Mouse (Mus musculus): Measurements from ENCODE around the gene Cux1. TPM values are rescaled to one million over a fixed set of nuclear protein-coding genes. Genes with fewer than 3 reads are reported as not detected.

The Cux1 gene
- total and polyA plus RNA-seq, 3 experiments: 46.8 to 101 (median 85.8) TPM

- no peak for TF ChIP-seq POLR2A (IDR thresholded peaks at IDR 0.05; ENCODE audit: insufficient read depth, low read depth, low read length)
- no peak for TF ChIP-seq CTCF (IDR thresholded peaks at IDR 0.05)
- TF ChIP-seq EP300 (IDR thresholded peaks at IDR 0.05; ENCODE audit: insufficient read depth, low read depth, low read length): no peak
- Histone ChIP-seq H3K36me3 (ENCODE audit: control insufficient read depth, insufficient read depth, low read length) (peaks cover 5% of the 10 kb centered on the region), H3K27me3 (ENCODE audit: control insufficient read depth, insufficient read depth, low read length) (no peaks in the 10 kb centered on the region), H3K9ac (ENCODE audit: low read depth, low read length) (no peak overlapping the region), H3K79me2 (replicated peaks; ENCODE audit: control insufficient read depth, insufficient read depth, low read length) (peaks cover 6% of the 10 kb centered on the region), H3K4me1 (ENCODE audit: control insufficient read depth, insufficient read depth, low read length) (peaks cover 22% of the 10 kb centered on the region), H3K4me3 (no peak overlapping the region), H3K27ac (peak overlapping the region; percentile 3)
- no peak for DNase-seq
- 53% methylated on average over 5 of the region's 5 CpGs for whole genome bisulfite sequencing
- intact Hi-C loops (cut with DNase I): no loop called here
Measured at GRCm38 (mm10) chr5:136540055-136540838, 27.0 kb downstream of the Cux1 start.

GRCm38 (mm10) chr5:136536753-136537152 lies 30.5 kb downstream of the Cux1 start:
- Histone ChIP-seq H3K4me1 (ENCODE audit: control insufficient read depth, insufficient read depth, low read length) (peaks cover 33% of the 10 kb centered on the region), H3K79me2 (replicated peaks; ENCODE audit: control insufficient read depth, insufficient read depth, low read length) (peaks cover 14% of the 10 kb centered on the region), H3K27me3 (ENCODE audit: control insufficient read depth, insufficient read depth, low read length) (no peaks in the 10 kb centered on the region), H3K36me3 (ENCODE audit: control insufficient read depth, insufficient read depth, low read length) (peaks cover 7% of the 10 kb centered on the region), H3K4me3 (no peak overlapping the region), H3K27ac (no peak overlapping the region), H3K9ac (ENCODE audit: low read depth, low read length) (no peak overlapping the region)
- TF ChIP-seq CTCF (IDR thresholded peaks at IDR 0.05) (no peak), POLR2A (IDR thresholded peaks at IDR 0.05; ENCODE audit: insufficient read depth, low read depth, low read length) (no peak), EP300 (IDR thresholded peaks at IDR 0.05; ENCODE audit: insufficient read depth, low read depth, low read length) (no peak)
- no peak for DNase-seq
- 79% methylated on average over 4 of the region's 4 CpGs for WGBS
- intact Hi-C loops (cut with DNase I): no loop called here

GRCm38 (mm10) chr5:136535976-136536725 lies 31.1 kb downstream of the Cux1 start:
- H3K9ac ChIP-seq (ENCODE audit: low read depth, low read length): no peak overlapping the region
- intact Hi-C loops (cut with DNase I): no loop called here
- no peaks in the 10 kb centered on the region for H3K27me3 ChIP-seq (ENCODE audit: control insufficient read depth, insufficient read depth, low read length)
- DNase-seq: no peak
- H3K27ac ChIP-seq: no peak overlapping the region
- H3K4me1 ChIP-seq (ENCODE audit: control insufficient read depth, insufficient read depth, low read length): peaks cover 38% of the 10 kb centered on the region
- peaks cover 16% of the 10 kb centered on the region for H3K79me2 ChIP-seq (replicated peaks; ENCODE audit: control insufficient read depth, insufficient read depth, low read length)
- no peak overlapping the region for H3K4me3 ChIP-seq
- 65% methylated on average over 5 of the region's 5 CpGs for WGBS
- TF ChIP-seq EP300 (IDR thresholded peaks at IDR 0.05; ENCODE audit: insufficient read depth, low read depth, low read length) (no peak), CTCF (IDR thresholded peaks at IDR 0.05) (no peak), POLR2A (IDR thresholded peaks at IDR 0.05; ENCODE audit: insufficient read depth, low read depth, low read length) (no peak)
- peaks cover 12% of the 10 kb centered on the region for H3K36me3 ChIP-seq (ENCODE audit: control insufficient read depth, insufficient read depth, low read length)

DNA sequence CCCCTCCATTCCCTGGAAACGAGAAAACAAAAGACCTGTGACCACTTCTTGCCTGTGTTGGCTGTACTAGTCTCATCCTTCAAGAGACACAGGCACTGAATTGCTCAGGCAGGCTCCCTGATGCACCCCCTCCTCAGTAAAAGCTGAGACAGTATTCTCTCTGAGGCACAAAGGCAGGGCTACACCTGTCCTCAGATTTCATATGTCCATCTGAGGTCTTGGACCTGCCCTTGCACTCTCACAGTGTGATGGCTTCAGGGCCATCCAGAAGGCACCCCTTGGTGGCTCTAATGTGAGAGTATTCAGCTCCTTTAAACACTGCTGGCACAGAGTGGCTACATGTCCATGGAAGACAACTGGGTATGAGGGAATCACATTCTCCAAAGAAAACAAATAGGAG lies 32.1 kb downstream of the Cux1 start:
- H3K9ac ChIP-seq (ENCODE audit: low read depth, low read length): no peak overlapping the region

DNA sequence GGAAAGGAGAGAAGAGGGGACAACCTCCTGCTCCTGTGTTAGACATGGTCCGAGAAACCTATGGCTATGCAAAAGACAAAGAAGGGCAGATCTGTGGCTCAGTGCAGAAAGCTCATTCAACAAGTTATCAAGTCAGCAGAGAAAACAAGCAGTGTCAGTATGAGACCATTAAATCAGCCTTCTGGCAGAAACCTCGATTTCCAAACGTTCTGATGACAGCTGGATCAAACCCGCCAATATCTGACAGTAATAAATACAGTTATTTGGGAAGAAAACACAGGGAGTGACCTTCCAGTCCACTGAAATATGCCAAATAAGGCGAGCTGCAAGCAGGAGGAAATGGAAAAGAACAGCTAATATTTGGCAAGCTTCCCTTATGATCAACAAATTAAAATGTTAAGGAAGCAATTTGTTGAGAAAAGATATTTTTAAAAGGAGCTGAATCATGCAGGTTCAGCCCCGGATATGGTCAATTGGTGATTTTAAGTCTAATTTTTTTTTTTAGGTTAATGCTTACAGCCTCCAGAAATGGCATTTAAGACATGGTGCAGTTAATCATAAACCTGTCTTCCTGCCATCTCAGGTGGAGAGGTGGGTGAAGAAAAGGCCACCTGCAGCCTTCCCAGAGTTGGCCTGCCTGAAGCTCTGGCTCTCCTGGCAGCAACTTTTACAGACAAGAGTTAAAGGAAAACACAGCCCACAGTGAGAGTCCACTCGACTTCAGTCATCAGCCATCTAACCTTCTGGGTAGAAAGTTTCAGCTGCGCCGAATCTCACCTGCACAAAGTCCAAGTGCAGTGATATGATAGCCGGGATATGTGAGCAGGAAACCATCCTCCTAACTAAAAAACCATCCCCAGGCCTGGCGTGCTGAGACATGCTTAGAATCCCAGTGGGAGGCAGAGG lies 33.7 kb downstream of the Cux1 start:
- intact Hi-C loops (cut with DNase I): no loop called here
- no peak for TF ChIP-seq CTCF (IDR thresholded peaks at IDR 0.05)
- TF ChIP-seq POLR2A (IDR thresholded peaks at IDR 0.05; ENCODE audit: insufficient read depth, low read depth, low read length): no peak
- no peak for TF ChIP-seq EP300 (IDR thresholded peaks at IDR 0.05; ENCODE audit: insufficient read depth, low read depth, low read length)
- Histone ChIP-seq H3K36me3 (ENCODE audit: control insufficient read depth, insufficient read depth, low read length) (peaks cover 9% of the 10 kb centered on the region), H3K4me1 (ENCODE audit: control insufficient read depth, insufficient read depth, low read length) (peaks cover 26% of the 10 kb centered on the region), H3K27me3 (ENCODE audit: control insufficient read depth, insufficient read depth, low read length) (no peaks in the 10 kb centered on the region), H3K27ac (no peak overlapping the region), H3K4me3 (no peak overlapping the region), H3K9ac (ENCODE audit: low read depth, low read length) (no peak overlapping the region), H3K79me2 (replicated peaks; ENCODE audit: control insufficient read depth, insufficient read depth, low read length) (peaks cover 13% of the 10 kb centered on the region; the same call in 1 of the 2 replicates)
- no peak for DNase-seq
- 44% methylated on average over 11 of the region's 11 CpGs for WGBS

More for the DNA sequence above, 32.1 kb downstream of the Cux1 start:
- DNase-seq: no peak
- no peak overlapping the region for H3K4me3 ChIP-seq
- H3K27ac ChIP-seq: no peak overlapping the region
- intact Hi-C loops (cut with DNase I): no loop called here
- H3K36me3 ChIP-seq (ENCODE audit: control insufficient read depth, insufficient read depth, low read length): peaks cover 11% of the 10 kb centered on the region
- TF ChIP-seq EP300 (IDR thresholded peaks at IDR 0.05; ENCODE audit: insufficient read depth, low read depth, low read length) (no peak), CTCF (IDR thresholded peaks at IDR 0.05) (no peak), POLR2A (IDR thresholded peaks at IDR 0.05; ENCODE audit: insufficient read depth, low read depth, low read length) (no peak)
- H3K4me1 ChIP-seq (ENCODE audit: control insufficient read depth, insufficient read depth, low read length): peaks cover 32% of the 10 kb centered on the region
- 57% methylated on average over 1 of the region's 1 CpGs for WGBS
- no peaks in the 10 kb centered on the region for H3K27me3 ChIP-seq (ENCODE audit: control insufficient read depth, insufficient read depth, low read length)
- H3K79me2 ChIP-seq (replicated peaks; ENCODE audit: control insufficient read depth, insufficient read depth, low read length): peaks cover 15% of the 10 kb centered on the region; the same call in 1 of the 2 replicates
